Mouse (Mus musculus): Measurements from ENCODE around the gene Pak1ip1.

GRCm38 (mm10) chr13:41021607-41022006, 20.8 kb downstream of the Pak1ip1 start:
- TF ChIP-seq CTCF (IDR thresholded peaks at IDR 0.05; ENCODE audit: low read depth): no peak
- no peak for TF ChIP-seq EP300 (IDR thresholded peaks at IDR 0.05; ENCODE audit: low read depth)
